Mouse (Mus musculus): ENCODE measurements around the gene Arhgef16.

GRCm38 (mm10) chr4:154236893-154237292, 64.6 kb downstream of the Arhgef16 start:
- TF ChIP-seq CTCF (IDR thresholded peaks at IDR 0.05; ENCODE audit: insufficient read depth, low read depth, low read length) (no peak), POLR2A (IDR thresholded peaks at IDR 0.05; ENCODE audit: insufficient read depth, low read depth, low read length) (no peak)
